Mouse (Mus musculus) olfactory bulb, adult 2 months (tissue): Measurements from ENCODE around the gene Nrgn.

Experiments used
- CTCF ChIP-seq: fragments of 200-500 bp; IDR thresholded peaks from 2 replicates; pipeline ENCODE4 v1.5.1; 2012; ENCODE audit warnings: low read depth, mild to moderate bottlenecking, low read length, moderate library complexity; ENCODE audit not compliant: insufficient read depth
- POLR2A ChIP-seq: fragments of 200-500 bp; IDR thresholded peaks from 2 replicates; pipeline ENCODE4 v1.6.1; 2012; ENCODE audit warnings: mild to moderate bottlenecking, low read depth, low read length, moderate library complexity; ENCODE audit not compliant: insufficient read depth

DNA sequence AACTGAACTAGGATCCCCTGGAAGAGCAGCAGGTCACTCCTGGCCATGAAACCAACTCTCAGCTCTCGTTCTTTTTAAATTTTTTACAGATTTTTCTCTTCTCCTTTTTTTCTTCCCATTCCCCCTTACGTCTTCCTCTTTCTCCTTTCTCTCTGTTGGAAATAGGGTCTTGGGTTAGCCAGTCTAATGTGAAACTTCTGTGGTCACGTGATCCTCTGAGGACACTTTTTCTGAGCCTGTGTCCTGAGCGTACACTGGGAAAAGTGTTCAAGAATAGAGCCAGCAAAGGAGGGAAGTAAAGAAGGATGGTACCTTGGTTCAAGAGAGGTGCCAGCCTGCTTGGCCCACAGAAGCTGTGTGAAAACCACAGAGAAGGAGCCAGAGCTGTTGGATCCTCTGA is 37.7 kb upstream of the Nrgn start:
- no peak for TF ChIP-seq POLR2A
- no peak for TF ChIP-seq CTCF
